Mouse (Mus musculus) left cerebral cortex, adult 2 months (tissue): ENCODE data around the gene Wdr43. TPM values are rescaled to one million over a fixed set of nuclear protein-coding genes. Genes with fewer than 3 reads are reported as not detected.

Experiments used
- DNase-seq, 2 experiments: peaks; one replicate each; pipeline ENCODE4 v3.0.0; 2021 to 2022; ENCODE audit warnings: low spot score in 2 of 2, mixed read lengths in 1 of 2; ENCODE audit errors: extremely low spot score in 1 of 2
- H3K27ac ChIP-seq: fragments of 200-600 bp; 2 replicates; pipeline ENCODE4 v1.8.1; 2022
- H3K4me3 ChIP-seq: fragments of 200-600 bp; 2 replicates; pipeline ENCODE4 v1.8.1; 2022
- CTCF ChIP-seq: fragments of 200-600 bp; IDR thresholded peaks from 2 replicates; pipeline ENCODE4 v1.8.1; 2022; ENCODE audit warnings: antibody characterized with exemption, mild to moderate bottlenecking, moderate library complexity
- intact Hi-C: fragments of 180-260 bp; cut with DNase I; formaldehyde crosslinking; loops from one replicate; pipeline ENCODE4 v1.15.1; 2025
- total RNA-seq, 2 experiments: library from RNA; stranded (reverse); gene quantifications; 2 replicates each; pipeline ENCODE4 v1.2.3; 2021

Gene Wdr43
- total RNA-seq, 2 experiments from 2014 or later: 26.8 to 27.8 TPM

DNA sequence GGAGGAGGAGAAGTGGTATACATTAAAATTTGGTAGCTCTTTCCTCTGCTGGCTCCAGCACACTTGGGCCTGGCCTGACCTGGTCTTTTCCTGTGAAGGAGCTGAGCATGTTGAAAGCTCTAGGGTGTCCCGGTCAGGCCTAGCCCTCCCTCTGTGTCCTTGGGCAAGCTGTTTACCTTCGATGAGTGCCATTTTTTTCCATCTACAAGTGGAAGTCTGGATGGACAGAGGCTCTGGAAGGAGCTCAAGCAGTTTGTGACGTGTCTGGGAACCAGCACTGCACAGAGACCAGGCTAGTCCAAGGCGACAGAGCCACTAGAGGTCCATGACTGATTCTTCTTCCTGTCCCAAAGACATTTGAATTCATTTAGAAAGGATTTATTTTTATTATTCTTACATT is 49.5 kb downstream of the Wdr43 start:
- TF ChIP-seq CTCF: no peak
- no peak for DNase-seq
- Histone ChIP-seq H3K4me3 (no peak overlapping the region), H3K27ac (no peak overlapping the region)
- intact Hi-C loops: loop anchor here (10.0 kb wide), 2 partner anchors 860 to 940 kb away; partner anchors contain the start of gene Alk

DNA sequence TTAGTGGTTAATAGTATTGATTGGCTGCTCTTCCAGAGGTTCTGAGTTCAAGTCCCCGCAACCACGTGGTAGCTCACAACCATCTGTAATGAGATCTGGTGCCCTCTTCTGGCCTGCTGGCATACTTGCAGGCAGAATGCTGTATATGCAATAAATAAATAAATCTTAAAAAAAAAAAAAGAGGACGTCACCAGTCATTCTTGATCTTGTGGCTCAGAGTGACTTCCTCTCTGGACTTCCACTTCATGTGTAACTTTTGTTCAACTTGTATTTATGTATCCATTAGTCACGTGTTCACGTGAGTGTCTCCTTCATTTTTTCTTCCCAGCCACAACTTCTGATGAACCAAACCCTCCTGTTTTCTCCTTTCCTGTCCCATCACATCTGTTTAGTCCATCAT is 53.8 kb downstream of the Wdr43 start:
- TF ChIP-seq CTCF: no peak; the same call in 1 of the 2 replicates
- no peak overlapping the region for H3K4me3 ChIP-seq
- DNase-seq: no peak
- intact Hi-C loops: loop anchor here (10.0 kb wide), 2 partner anchors 855 to 935 kb away; partner anchors contain the start of gene Alk
- no peak overlapping the region for H3K27ac ChIP-seq

GRCm38 (mm10) chr17:71671840-71672546 is 56.3 kb downstream of the Wdr43 start:
- intact Hi-C loops: loop anchor here (5.0 kb wide), 1 partner anchor 110 kb away; no protein-coding TSS in a partner anchor
- no peak for DNase-seq
- Histone ChIP-seq H3K27ac (no peak overlapping the region), H3K4me3 (no peak overlapping the region)
- TF ChIP-seq CTCF: peak; percentile 56

- no peak for TF ChIP-seq CTCF
- intact Hi-C loops: loop anchor here (5.0 kb wide), 1 partner anchor 109 kb away; no protein-coding TSS in a partner anchor
- H3K27ac ChIP-seq: no peak within 1 kb of the TSS
Measured at GRCm38 (mm10) chr17:71673092-71673491, 57.4 kb downstream of the Wdr43 start, which contains the start of gene Togaram2. Gene Togaram2, plus strand, starts transcription at chr17:71673261.

DNA sequence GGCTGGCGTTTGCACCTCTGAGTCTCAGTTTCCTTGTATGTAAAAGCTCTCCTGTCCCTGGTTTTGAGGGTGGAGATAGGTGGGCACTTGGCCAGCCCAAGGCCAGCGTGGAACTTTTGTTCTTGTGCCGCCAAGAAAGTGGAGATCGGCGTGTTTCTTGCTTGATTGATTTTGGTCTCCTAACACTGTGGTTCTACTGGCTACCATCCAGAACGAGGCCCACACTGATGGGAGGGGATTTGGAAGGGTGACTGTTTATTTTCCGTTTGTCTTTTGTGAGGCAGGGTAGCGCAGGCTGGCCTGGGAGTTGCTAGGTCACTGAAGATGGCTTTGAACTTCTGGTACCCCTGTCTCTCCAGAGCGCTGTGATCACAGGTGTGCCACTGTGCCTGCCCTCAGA is 58.2 kb downstream of the Wdr43 start:
- intact Hi-C loops: loop anchor here (5.0 kb wide), 1 partner anchor 108 kb away; no protein-coding TSS in a partner anchor
- H3K27ac ChIP-seq: no peak overlapping the region
- no peak for DNase-seq
- no peak for TF ChIP-seq CTCF
- H3K4me3 ChIP-seq: no peak overlapping the region

More at GRCm38 (mm10) chr17:71673092-71673491, 57.4 kb downstream of the Wdr43 start, which contains the start of gene Togaram2:
- H3K4me3 ChIP-seq: no peak within 1 kb of the TSS
- DNase-seq: no peak

DNA sequence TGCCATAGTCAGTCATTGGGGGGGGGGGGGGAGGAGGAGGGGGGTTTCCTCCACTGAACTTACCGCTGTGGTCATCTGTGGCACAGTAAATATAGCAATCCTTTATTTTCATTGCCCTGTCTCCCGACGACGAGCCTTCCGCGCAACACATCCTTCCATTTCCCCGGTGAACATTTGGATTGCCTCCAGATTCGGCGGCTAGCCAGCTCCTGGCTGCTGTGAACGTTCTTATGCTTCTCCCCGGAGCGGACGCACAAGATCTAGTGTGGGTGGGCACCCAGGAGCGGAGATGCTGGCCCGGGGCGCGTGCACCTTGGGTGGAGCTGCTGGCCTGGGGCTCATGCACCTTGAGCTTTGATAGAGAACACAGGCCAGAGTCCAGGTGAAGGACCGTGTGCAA is 59.2 kb downstream of the Wdr43 start:
- no peak overlapping the region for H3K4me3 ChIP-seq
- TF ChIP-seq CTCF: no peak
- intact Hi-C loops: loop anchor here (5.0 kb wide), 1 partner anchor 107 kb away; no protein-coding TSS in a partner anchor
- H3K27ac ChIP-seq: no peak overlapping the region
- DNase-seq: no peak

DNA sequence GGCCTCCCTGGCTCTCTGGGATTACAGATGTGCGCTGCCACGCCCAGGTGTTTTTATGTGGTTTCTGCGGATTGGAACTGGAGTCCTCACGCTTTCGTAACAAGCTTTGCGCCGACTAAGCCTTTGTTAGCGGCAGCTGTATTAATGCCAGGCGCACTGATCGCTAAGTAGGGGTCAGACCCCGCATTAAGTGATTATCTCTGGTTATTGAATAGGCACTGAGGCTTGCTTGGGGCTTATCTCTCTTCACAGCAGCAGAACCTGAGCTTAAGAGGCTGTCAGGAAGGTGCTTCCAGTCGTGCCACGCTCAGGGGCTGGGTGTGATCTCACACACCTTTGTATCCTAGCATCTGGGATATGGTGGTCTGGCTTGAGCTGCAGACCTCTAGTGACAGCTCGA is 66.0 kb downstream of the Wdr43 start:
- intact Hi-C loops: no loop called here
- TF ChIP-seq CTCF: no peak
- no peak for DNase-seq
- Histone ChIP-seq H3K27ac (no peak overlapping the region), H3K4me3 (no peak overlapping the region)

DNA sequence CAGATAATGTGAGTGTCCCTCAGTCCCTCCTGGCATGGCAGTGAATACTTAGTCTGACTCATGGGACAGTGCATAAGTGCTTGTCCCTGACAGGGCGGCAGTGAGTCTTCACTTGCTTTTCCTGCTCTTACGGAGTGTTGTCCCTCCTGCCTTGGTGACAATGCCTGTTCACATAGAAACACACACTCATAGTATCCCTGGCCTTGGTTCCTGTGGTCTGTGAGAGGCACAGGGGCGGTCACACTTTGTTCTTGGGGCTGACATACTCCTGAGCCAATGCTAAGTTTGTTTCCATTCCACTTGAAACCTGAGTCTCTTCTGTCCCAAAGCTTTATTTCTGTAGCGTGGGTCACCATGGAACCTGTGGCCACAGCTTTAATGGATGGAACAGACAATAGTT is 66.7 kb downstream of the Wdr43 start:
- no peak for TF ChIP-seq CTCF
- Histone ChIP-seq H3K27ac (no peak overlapping the region), H3K4me3 (no peak overlapping the region)
- intact Hi-C loops: no loop called here
- no peak for DNase-seq

DNA sequence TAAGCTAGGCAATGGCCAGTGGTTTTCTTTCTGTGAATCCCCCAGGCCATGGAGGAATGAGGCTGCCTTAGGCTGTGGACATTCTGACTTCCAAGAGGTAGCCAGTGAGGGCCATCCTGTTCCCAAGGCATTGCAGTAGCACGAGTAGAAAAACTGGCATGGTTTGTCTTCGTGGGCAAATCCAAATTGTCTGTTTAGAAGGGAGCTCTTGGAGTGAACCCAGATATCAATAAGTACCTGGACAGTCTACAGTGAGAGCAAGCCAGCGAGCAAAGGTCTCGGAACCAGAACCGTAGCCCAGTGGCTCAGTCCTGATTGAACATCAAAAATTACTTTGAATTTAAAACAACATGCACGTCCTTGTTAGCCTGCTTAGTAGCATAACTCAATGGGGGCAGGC is 67.6 kb downstream of the Wdr43 start:
- intact Hi-C loops: no loop called here

DNA sequence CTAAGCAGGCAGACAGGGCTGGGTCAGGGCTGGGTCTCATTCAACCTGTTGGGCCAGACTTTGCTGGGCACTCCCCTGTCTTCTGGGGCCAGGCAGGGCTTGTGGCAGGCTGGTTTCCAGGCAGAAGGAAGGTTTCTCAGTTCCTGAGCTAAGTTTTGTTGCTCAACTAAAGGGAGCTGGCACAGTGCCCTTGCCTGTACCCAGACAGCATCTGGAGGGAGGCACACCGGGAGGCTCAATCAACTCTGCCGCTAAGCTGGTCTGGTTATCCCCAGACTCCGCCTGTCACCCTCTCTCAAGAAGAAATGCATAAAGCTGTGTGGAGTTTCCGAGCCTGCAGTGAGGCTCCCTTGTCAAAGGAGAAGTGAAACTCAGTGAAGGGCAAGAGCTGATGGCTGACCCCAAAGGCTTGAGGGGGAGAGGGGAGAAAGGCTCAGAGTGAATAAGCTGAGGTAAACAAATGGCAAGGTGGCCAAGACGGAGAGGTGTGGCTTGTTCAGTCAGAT is 68.5 kb downstream of the Wdr43 start:
- Histone ChIP-seq H3K4me3 (no peak overlapping the region), H3K27ac (no peak overlapping the region)
- intact Hi-C loops: no loop called here
- no peak for TF ChIP-seq CTCF
- peak in 1 of 2 experiments; percentile 36 for DNase-seq

More for the DNA sequence above, 67.6 kb downstream of the Wdr43 start:
- no peak for TF ChIP-seq CTCF
- H3K27ac ChIP-seq: no peak overlapping the region
- no peak for DNase-seq
- no peak overlapping the region for H3K4me3 ChIP-seq

DNA sequence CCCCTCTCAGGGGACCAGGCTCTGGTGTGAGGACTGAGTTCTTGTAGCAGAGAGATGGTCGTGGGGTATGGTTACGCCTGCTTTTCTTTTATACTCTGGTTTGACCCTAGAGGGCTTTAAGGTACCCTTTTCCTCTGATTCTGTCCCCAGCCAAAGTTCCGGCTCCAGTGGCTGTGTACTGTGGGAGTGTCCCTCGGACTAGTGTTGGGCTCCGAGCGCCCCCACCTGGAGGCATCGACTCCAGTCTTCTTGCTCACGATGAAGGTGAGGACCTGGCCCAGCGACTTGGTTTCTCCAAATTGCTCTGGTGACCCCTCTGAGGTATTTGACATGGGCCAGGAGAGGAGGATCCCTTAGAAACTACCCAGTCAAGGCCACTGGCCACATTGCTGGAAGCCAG is 71.7 kb downstream of the Wdr43 start:
- H3K4me3 ChIP-seq: no peak overlapping the region
- TF ChIP-seq CTCF: no peak
- intact Hi-C loops: no loop called here

GRCm38 (mm10) chr17:71689903-71690302 is 74.2 kb downstream of the Wdr43 start:
- intact Hi-C loops: no loop called here
- DNase-seq: no peak
- Histone ChIP-seq H3K4me3 (no peak overlapping the region), H3K27ac (no peak overlapping the region)
- no peak for TF ChIP-seq CTCF

More for the DNA sequence above, 71.7 kb downstream of the Wdr43 start:
- DNase-seq: no peak
- no peak overlapping the region for H3K27ac ChIP-seq
